Mouse (Mus musculus) hindbrain, embryonic 11.5 days (tissue): Measurements from ENCODE around the gene Tbc1d22a. TPM values are rescaled to one million over a fixed set of nuclear protein-coding genes. Genes with fewer than 3 reads are reported as not detected.

Source experiments
- ATAC-seq: fragments of 200-750 bp; cut with Nextera tagmentation; 2 replicates; pipeline ENCODE4 v1.8.0; 2017; ENCODE audit warnings: mild to moderate bottlenecking, moderate TSS enrichment, moderate library complexity; ENCODE audit not compliant: low FRiP score
- DNase-seq: peaks from one replicate; pipeline ENCODE4 v3.0.0-alpha.2; 2015; ENCODE audit warnings: low spot score
- H3K27ac ChIP-seq: fragments of 300-500 bp; sonication (generic); 2 replicates; pipeline ENCODE4 v1.5.1; 2014; ENCODE audit warnings: mild to moderate bottlenecking, low read depth, low read length
- H3K27me3 ChIP-seq: fragments of 300-500 bp; sonication (generic); 2 replicates; pipeline ENCODE4 v1.6.1; 2014; ENCODE audit warnings: mild to moderate bottlenecking, low read length, moderate library complexity, mixed read lengths; ENCODE audit not compliant: control insufficient read depth, insufficient read depth
- H3K36me3 ChIP-seq: fragments of 300-500 bp; sonication (generic); 2 replicates; pipeline ENCODE4 v1.6.1; 2014; ENCODE audit warnings: mild to moderate bottlenecking, low read length, moderate library complexity, mixed read lengths; ENCODE audit not compliant: control insufficient read depth, insufficient read depth
- H3K4me1 ChIP-seq: fragments of 300-500 bp; sonication (generic); replicated peaks from 2 replicates; pipeline ENCODE4 v1.6.1; 2014; ENCODE audit warnings: low read length, mixed read lengths; ENCODE audit not compliant: control insufficient read depth, insufficient read depth
- H3K4me2 ChIP-seq: fragments of 300-500 bp; sonication (generic); replicated peaks from 2 replicates; pipeline ENCODE4 v1.6.1; 2014; ENCODE audit warnings: mild to moderate bottlenecking, low read depth, low read length
- H3K4me3 ChIP-seq: fragments of 300-500 bp; sonication (generic); 2 replicates; pipeline ENCODE4 v1.5.1; 2014; ENCODE audit warnings: low read depth, low read length
- H3K9ac ChIP-seq: fragments of 300-500 bp; sonication (generic); 2 replicates; pipeline ENCODE4 v1.6.1; 2014; ENCODE audit warnings: low read depth, low read length
- H3K9me3 ChIP-seq: fragments of 300-500 bp; sonication (generic); 2 replicates; pipeline ENCODE4 v1.6.1; 2016; ENCODE audit warnings: low read length; ENCODE audit not compliant: control insufficient read depth
- WGBS: fragments of 180-500 bp; shearing (Covaris S2); extraction: QIAGEN DNeasy Blood & Tissue Kit; methylation state at CpG from one replicate; pipeline ENCODE4 v1.1.7; 2014; 5-methylcytosine and 5-hydroxymethylcytosine counted together
- polyA plus RNA-seq: library from polyadenylated mRNA; unstranded; fragments of >200 nt; fragmentation: Nextera tagmentation; extraction: Ambion mirVana; gene quantifications from 2 replicates; pipeline ENCODE4 v1.2.1, GENCODE M21; 2014

The Tbc1d22a gene
- polyA plus RNA-seq, 1 experiment from 2014 or later: 7.3 TPM

DNA sequence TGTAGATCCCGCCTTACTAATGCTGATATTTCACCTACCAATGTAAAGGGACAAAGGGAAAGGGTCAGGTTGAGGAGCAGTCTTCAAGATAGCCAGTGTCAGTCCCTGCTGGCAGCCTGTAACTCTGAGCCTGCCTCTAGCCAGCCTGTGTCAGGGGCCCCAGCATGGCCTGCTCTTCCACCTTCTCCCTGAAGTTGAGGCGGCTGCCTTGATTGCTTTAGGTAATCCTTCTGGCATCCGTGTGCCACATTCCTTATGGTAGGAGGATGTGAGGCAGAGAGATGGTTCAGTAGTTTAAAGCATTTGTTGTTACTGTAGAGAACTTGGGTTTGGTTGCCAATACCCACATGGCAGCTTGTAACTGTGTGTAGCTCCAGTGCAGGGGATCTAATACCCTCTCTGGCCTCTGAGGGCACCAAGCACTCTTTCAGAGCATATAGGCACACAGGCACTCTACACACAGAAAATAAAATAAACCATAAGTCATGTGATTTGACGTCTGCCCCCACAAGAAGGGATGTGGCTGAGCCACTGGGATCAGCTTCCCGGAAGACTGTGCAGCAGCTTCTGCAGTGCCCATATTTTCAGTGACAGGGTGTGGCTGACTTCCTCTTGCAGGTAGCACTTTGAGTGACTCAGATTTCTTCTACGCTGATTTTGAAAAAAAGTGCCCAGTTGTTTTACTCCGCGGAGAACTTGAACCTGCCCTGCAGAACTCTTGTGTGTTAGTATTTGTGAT is 128.5 kb downstream of the Tbc1d22a start:
- Histone ChIP-seq H3K4me3 (no peak overlapping the region), H3K36me3 (no peaks in the 10 kb centered on the region), H3K9ac (no peak overlapping the region), H3K27me3 (no peaks in the 10 kb centered on the region), H3K4me2 (no peak overlapping the region), H3K27ac (no peak overlapping the region), H3K4me1 (no peaks in the 10 kb centered on the region; the same call in 1 of the 2 replicates), H3K9me3 (no peaks in the 10 kb centered on the region)
- 85% methylated on average over 8 of the region's 8 CpGs for WGBS
- ATAC-seq (no peak), DNase-seq (no peak)

DNA sequence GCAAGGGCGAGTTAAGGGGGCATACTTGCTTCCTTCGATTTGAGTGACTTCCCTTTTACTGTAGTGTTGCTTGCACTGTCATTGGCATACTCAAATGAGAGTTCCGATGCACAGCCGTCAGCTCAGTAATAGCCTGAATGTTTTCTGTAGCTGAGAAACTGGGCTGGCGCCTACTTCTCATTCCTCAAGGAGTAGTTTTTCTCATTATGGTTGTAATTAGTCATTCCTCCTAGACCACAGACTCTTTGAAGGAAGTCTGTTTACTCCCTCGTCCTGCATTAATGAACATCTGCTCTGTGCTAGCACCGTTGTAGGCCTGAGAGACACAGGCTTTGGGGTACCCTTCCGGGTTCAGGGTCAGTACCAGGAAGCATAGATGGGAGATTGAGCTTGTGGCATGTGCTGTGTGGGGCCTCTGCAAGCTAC is 130.7 kb downstream of the Tbc1d22a start:
- no peak overlapping the region for H3K9ac ChIP-seq
- no peak for ATAC-seq
- H3K27me3 ChIP-seq: no peaks in the 10 kb centered on the region
- no peak for DNase-seq
- no peaks in the 10 kb centered on the region; the same call in 1 of the 2 replicates for H3K4me1 ChIP-seq
- H3K36me3 ChIP-seq: no peaks in the 10 kb centered on the region
- WGBS: 69% methylated on average over 8 of the region's 8 CpGs
- no peaks in the 10 kb centered on the region for H3K9me3 ChIP-seq
- no peak overlapping the region for H3K4me2 ChIP-seq
- H3K4me3 ChIP-seq: no peak overlapping the region
- no peak overlapping the region for H3K27ac ChIP-seq

DNA sequence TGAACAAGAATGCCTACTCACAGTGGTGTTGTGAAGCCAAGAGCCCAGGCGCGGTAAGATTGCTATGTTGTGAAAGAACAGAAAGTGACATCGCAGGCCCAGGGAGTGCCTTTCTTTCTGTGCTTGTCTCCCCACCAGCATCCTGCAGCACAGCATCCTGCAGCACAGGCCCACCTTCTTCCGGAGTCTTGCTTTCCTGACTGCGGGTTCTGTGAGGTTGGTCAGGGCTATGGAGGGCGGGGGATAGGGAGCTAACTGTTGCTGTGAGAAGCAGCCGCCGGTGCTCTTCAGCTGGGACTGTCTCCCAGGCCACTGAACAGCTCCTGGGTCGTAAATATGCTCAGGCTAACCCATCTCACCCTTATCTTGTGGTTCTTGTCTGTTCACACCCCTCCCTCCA is 131.6 kb downstream of the Tbc1d22a start:
- Histone ChIP-seq H3K36me3 (no peaks in the 10 kb centered on the region), H3K4me2 (no peak overlapping the region), H3K9me3 (no peaks in the 10 kb centered on the region), H3K9ac (no peak overlapping the region), H3K27ac (no peak overlapping the region), H3K27me3 (no peaks in the 10 kb centered on the region), H3K4me3 (no peak overlapping the region), H3K4me1 (no peaks in the 10 kb centered on the region; the same call in 1 of the 2 replicates)
- ATAC-seq (no peak), DNase-seq (no peak)
- 83% methylated on average over 9 of the region's 9 CpGs for WGBS

DNA sequence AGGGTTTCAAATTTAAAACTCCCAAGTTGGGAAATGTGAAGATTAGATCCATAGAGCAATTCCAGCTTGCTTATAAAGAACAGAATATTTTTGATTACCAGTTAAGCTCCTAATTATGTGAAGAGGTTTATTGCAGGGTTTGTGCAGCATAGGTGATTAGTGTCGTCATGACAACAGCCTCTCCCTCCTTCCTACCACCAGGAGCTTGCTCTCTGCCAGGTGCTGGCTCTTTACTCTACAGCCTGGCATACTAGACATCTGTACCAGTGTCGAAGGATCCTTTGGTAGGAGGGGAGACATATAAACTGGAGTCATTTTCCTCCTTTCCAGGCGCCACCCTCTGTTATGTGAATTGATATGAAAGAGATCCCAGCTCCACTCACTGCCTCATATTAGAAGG is 132.3 kb downstream of the Tbc1d22a start:
- Histone ChIP-seq H3K4me1 (no peaks in the 10 kb centered on the region; the same call in 1 of the 2 replicates), H3K27me3 (no peaks in the 10 kb centered on the region), H3K4me3 (no peak overlapping the region), H3K27ac (no peak overlapping the region), H3K9ac (no peak overlapping the region), H3K36me3 (no peaks in the 10 kb centered on the region), H3K4me2 (no peak overlapping the region), H3K9me3 (no peaks in the 10 kb centered on the region)
- DNase-seq (no peak), ATAC-seq (no peak)
- 79% methylated on average over 3 of the region's 3 CpGs for WGBS

DNA sequence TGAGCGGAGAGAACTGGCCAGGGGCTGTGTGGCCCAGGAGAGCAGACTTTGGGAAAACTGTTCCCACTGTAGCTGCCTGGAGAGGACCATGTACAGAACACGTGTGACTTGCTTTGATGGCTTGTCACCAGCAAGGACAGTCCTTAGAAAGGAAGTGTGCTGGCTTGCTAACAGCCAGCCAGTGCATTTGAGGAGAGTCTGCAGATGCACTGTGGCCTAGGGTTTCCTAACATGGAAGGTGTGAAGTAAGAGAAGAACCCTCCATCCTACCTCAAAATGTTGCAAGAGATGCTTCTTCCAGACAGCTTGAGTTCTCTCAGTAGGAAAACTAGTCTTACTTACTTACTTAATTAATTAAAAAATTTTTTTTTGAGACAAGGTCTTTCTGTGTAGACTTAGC is 140.7 kb downstream of the Tbc1d22a start:
- Histone ChIP-seq H3K4me1 (no peaks in the 10 kb centered on the region), H3K4me3 (no peak overlapping the region), H3K27ac (no peak overlapping the region), H3K9me3 (no peaks in the 10 kb centered on the region), H3K4me2 (no peak overlapping the region), H3K27me3 (no peaks in the 10 kb centered on the region), H3K36me3 (no peaks in the 10 kb centered on the region), H3K9ac (no peak overlapping the region)
- 89% methylated on average over 2 of the region's 2 CpGs for WGBS
- no peak for DNase-seq
- ATAC-seq: no peak

DNA sequence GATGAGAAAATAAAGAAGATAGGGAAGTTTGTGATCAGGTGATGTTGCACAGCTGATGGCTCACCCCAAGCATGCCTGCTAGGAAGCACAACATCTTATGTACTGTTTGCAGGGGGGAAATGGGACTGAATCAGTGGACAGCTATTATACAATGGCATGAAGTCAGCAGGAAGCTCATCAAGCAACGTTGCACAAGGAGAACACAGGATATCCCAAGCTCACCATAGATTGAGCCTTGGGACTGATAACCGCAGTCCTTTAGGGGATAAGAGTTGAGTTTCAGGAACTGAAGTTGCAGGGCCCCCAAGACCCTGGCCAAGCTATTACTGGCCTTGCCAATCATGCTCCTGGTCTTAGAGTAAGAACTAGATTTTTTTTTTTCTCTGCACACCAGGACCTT is 141.6 kb downstream of the Tbc1d22a start:
- Histone ChIP-seq H3K9ac (no peak overlapping the region), H3K27me3 (no peaks in the 10 kb centered on the region), H3K4me2 (no peak overlapping the region), H3K36me3 (no peaks in the 10 kb centered on the region), H3K9me3 (no peaks in the 10 kb centered on the region), H3K27ac (no peak overlapping the region), H3K4me3 (no peak overlapping the region), H3K4me1 (no peaks in the 10 kb centered on the region)
- ATAC-seq (no peak), DNase-seq (no peak)
- WGBS: 88% methylated on average over 2 of the region's 2 CpGs

DNA sequence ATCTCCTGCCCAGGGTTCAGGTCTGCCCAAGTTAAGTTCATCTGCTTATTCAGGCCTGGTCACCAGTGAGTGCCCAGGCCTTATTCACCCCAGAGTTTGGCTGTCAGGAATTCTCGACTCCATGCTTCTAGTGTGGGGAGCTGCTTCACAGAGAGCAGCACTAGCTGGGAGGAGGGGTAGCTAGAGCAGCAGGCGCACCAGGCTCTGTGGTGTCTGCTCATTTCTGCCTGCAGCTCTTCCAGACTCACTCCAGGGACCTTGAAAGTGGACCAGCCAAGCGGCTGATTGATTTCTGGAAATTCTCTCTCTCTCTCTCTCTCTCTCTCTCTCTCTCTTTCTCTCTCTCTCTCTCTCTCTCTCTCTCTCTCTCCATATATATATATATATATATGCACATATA is 146.1 kb downstream of the Tbc1d22a start:
- H3K9ac ChIP-seq: no peak overlapping the region
- no peak overlapping the region for H3K4me3 ChIP-seq
- H3K27me3 ChIP-seq: no peaks in the 10 kb centered on the region
- ATAC-seq: no peak
- no peaks in the 10 kb centered on the region for H3K9me3 ChIP-seq
- H3K36me3 ChIP-seq: no peaks in the 10 kb centered on the region
- no peaks in the 10 kb centered on the region; the same call in 1 of the 2 replicates for H3K4me1 ChIP-seq
- H3K27ac ChIP-seq: no peak overlapping the region
- DNase-seq: no peak
- no peak overlapping the region for H3K4me2 ChIP-seq
- 63% methylated on average over 3 of the region's 3 CpGs for WGBS

DNA sequence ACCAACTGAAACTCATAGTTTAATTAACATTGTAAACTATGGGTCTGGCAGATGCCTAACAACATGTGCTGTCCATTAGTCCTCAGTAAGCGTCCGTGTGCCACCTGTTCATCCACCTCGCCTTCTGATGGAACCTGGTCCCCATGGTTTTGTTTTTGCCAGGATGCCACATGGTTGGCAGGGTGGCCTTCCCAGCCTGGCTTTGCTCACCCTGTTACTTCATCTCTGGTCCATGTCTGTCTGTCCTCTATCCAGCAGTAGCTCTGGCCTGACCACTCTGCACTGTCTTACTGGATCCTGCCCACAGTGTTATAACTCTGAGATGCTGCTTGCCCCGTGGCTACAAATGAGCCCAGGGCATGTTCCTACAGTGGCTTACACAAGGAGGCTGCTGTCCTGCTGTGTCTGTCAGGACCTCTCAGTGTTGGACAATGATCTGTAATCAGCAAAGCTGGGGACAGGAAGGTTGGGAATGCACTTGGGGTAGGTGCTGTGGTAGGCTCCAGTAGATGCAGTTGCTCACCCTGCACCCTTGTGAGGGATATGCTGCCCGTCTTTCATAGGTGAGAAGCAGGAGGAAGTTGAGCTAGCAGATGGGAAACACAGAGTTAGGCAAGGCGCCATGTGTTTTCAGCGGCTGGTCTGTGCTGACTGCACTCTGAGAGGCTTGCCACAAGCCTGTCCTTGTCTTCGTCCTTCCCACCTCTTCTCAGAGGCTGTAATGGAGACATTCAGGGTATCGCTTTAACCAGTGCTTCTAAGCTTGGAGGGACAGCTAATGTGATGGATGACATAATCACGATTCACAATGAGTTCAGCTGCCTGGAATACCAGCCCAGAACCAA is 148.3 kb downstream of the Tbc1d22a start:
- no peak for ATAC-seq
- Histone ChIP-seq H3K9ac (no peak overlapping the region), H3K4me2 (no peak overlapping the region), H3K4me1 (no peaks in the 10 kb centered on the region; the same call in 1 of the 2 replicates), H3K36me3 (no peaks in the 10 kb centered on the region), H3K27me3 (no peaks in the 10 kb centered on the region), H3K4me3 (no peak overlapping the region), H3K9me3 (no peaks in the 10 kb centered on the region), H3K27ac (peak overlapping the region; percentile 51; the same call in 1 of the 2 replicates)
- DNase-seq: no peak
- 76% methylated on average over 10 of the region's 10 CpGs for WGBS
